Mouse (Mus musculus): ENCODE results near the gene Ak5.
"Not testable (repeated sequence)": the region's sequence is repeated elsewhere in the genome, so short reads cannot be mapped to it uniquely, and the experiment has no call there.

The Ak5 gene

DNA sequence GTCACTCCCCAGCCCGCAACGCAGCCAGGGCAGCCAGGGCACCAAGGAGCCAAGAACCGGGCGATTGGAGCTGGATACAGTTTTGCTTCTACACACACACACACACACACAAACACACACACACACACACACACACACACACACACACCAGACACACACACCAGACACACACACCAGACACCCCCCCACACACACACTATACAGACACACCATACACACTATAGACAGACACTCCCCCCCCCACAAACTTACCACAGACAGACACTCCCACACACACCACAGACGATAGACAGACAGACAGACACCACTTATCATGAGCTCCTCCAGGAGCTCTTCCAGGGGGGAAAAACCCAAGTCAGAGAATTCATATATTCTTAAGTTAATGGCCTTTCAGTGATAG lies at the start of gene Ak5:
TSS of gene Ak5 (minus strand) at position 122 of the 400 bp plus-strand sequence.
- no peak for DNase-seq

DNA sequence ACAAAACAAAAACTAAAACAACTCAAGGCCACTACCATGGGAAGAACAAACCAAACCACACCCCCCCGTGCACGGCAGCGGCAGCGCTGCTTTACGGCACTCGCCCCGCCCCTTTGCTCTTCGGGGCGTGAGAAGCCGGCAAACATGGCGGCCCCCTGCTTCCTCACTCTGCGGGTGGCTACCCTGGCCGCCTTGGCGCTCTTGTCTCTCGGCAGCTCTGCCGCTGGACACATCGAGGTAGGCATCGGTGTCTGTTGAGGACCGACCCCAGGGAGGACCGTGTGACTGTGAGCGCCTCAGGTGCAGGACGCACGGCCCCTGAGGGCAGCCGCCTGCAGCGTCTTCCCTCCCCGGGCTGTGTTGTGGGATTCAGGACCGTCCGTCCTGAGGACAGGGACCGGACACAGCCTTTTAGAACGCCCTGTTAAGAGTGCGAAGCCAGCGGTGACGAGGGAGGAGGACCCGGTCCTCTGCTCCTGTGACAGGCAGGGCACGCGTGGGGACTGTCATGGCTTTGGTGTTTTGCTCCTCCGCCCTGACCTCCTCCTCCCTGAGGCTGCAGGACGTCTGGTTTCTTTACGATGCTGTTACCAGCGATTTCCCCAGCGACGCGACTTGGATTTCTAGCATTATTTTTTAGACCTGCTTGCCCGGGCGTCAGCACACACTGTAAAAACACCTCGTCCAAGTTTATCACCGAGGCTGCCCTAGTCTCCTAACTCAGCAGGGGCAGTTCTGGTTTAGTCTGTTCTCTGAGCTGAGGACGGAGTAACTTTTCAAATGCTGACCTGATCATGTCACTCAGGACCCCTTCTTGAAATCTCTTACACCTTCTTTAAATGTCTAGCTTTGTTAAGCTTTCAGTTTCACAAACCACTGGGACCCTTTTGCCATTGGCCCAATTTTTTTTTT lies 46.1 kb upstream of the Ak5 start, which contains the start of gene Pigk:
TSS of gene Pigk (plus strand) at position 110 of the 912 bp plus-strand sequence.
- peak; percentile 90 for DNase-seq

DNA sequence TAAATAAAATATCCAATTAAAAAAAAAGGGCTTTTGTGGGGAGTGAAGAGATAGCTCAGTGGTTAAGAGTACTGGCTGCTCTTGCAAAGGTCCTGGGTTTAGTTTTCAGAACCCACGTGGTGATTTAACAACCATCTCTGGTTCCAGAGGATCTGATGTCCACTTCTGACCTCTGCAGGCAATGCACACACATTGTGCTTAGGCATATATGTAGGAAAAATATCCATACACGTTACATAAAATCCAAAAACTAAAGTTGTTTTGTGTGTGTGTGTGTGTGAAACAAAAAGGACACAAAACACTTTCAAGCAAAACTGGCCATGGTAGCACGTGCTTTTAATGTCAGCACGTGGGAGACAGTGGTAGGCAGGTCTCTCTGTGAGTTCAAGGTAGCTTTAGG lies 44.8 kb upstream of the Ak5 start:
- no peak for DNase-seq

DNA sequence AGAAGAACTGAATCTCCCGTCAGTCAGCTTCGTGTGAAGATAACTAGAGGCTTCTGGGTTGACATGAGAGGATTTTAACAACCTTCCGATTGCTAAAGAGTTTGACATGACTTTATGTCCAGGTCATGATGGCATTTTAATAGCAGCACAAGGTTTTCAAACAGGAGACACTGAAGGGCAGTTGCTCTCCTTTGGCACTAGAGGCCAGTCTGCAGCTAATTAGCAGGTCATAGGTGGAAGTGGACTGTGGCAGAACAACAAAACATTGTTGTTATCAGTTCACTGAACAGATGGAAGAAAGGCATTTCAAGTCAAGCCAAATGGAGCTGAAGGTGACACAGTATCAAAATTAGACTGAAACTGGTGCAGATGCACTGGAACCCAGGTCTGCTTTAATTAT lies 41.8 kb upstream of the Ak5 start:
- no peak for DNase-seq

DNA sequence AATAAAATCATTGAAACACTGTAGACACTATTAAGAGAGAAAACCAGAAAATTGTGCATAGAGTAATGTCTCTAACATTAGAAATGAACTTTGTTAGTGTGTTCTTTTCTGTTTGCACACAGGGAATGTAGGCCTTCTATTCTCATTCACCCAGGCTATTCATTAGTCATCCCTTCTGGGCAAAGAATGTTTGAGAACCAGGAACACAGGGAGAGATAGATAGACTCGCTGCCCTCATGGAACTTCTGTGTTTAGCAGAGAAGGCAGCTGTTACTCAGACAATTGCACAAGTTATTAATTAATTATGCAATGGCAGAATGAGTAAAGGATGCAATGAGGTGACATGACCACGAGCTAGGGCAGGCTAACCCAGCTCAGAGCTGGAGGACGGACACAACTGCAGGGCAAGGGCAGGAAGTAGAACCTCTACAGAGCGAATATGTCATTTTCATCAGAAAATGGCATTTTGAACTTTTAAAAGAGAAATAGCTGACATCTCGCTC lies 39.2 kb upstream of the Ak5 start:
- DNase-seq, result no peak

DNA sequence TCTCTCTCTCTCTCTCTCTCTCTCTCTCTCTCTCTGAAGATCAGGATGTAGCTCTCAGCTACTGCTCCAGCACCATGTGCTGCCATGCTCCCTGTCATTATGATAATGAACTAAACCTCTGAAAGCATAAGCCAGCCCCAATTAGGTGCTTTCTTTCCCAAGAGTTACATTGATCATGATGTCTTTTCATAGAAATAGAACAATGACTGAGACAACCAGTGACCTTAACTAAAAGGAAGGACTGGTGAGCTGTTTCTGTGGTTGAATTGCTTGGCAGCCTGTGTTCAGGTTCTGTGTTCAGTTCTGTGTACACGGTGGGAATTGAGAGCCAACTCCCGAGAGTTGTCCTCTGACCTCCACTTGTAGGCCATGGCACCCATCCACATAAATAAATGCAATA lies 38.7 kb upstream of the Ak5 start:
- DNase-seq, result no peak

DNA sequence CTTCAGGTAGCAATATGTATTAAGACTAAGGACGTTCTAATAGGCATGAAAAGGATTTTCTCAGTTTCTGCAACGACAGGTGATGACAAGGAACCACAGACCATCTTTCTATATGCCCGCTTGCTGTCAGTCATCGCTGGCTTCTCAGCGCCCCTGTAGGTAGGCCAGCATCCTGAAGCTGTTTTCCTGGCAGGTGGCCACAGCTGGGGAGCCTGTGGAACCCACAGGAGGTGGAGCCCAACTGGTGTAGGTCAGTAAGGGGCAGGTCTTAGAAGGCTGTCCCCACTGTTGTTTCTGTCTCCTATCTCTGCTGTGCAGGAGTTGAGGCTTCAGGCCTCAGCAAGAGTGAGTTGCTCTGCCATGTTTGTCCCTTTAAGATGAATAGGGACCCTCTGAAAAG lies 37.7 kb upstream of the Ak5 start:
- no peak for DNase-seq

DNA sequence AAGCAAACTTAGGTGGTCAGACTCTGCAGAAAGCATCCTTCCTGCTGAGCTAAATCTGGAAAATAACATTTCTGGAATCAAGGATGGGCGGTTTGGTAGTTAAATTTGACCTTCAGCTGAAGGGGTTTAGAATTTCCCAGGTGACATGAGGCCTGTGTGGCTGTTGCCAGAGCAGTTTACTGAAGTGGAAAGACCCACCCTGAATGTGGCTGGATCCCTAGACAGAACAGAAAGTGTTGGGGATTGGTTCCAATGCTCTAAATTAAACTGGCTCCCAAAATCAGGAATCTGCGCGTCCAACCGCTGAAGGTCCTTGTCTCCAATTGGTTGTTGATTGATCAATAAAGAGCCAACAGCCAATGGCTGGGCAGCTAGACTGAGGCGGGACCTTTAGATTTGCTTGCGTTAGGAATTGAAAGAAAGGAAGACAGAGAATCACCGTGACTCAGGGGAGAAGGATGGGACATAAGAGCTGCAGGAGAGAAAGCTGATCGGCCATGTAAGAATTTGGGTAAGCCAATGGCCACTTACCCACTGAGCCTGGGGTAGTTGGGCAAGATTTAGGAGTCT lies 34.2 kb upstream of the Ak5 start:
- DNase-seq, result no peak

DNA sequence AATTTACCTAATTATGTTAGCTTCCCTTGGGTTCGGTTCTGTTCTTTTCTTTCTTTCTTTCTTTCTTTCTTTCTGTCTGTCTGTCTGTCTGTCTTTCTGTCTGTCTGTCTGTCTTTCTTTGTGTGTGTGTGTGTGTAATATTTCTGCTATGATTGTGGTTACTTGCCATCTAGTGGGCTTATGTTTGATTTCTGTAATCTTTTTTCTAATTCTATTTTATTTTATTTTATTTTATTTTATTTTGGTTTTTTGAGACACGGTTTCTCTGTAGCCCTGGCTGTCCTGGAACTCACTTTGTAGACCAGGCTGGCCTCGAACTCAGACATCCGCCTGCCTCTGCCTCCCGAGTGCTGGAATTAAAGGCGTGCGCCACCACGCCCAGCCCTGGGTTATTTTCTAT lies 33.4 kb upstream of the Ak5 start:
- not testable (repeated sequence) for DNase-seq

DNA sequence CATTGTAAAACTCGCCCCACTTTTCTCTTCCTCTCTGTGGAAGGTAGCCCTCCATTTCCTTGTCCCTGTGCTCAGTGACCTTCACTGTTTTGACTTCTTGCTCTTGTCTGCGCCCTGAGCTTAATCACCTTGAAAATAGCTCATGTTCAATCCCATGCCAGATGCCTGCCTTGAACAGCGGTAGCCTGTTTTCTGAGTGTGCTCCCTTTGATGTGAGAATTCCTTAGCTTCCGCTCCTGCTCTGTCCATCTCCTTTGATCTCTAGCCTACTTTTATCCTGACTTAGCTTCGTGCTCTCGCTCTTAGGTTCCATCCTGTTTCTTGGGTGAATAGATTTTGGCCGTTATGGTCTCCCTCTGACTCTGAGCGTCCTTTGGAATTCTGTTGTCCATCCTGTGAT lies 31.1 kb upstream of the Ak5 start:
- no peak for DNase-seq

DNA sequence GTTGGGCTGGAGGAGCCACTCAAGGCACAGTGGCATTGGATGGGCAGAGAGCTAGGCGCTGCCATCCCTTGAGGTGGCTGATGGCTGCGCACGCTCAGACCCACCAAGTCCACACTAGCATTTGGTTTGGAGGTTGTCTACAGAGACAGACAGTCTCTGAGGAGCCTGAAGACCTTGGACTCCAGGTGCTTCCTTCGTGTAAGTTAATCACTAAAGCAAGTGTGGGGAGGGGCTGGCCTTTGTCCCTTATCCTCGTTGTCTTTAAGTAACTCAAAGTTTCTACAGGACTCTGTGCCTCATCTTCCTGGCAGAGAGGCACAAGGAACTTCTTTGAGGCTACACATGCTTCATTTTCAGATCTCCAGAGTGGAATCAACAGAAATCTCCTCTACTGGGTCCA lies 29.9 kb upstream of the Ak5 start:
- no peak for DNase-seq

DNA sequence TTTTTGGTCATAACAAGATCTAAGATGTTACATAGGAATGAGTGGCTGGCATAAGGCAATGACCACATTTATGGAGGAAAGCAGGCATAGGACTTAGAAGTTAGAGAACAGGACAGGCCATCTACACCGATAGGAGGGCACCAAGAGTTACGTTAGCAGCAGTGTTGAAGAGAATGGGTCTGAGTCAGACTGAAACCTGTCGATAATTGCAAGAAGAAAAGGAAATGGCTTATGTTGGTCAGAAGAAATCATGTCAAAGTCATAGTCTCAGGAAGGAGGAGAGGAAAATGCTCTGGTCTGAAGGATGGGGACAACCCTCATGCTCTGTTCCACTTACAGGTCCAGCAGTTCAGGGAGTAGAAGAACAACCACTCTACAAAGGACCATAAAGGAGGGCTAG lies 26.8 kb upstream of the Ak5 start:
- DNase-seq, result no peak

DNA sequence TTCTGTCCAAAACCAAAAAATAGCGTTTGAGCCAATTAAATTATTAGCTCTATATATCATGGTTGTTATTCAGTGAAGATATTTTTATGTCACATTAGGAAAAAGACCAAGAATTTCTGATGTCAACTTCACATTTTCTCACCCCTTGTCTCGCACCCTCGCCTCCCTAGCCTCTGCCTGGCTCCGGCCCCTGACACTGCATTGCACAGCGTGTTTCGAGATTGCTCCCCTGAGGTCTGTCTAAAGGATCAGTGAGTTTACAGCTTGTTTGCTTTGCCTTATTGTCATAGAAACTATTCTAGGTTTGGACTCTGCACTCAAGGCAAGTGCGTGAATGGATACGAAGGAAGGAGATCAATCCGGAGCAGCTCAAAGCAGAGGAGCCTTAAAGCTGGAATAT lies 20.9 kb upstream of the Ak5 start:
- DNase-seq, result no peak

DNA sequence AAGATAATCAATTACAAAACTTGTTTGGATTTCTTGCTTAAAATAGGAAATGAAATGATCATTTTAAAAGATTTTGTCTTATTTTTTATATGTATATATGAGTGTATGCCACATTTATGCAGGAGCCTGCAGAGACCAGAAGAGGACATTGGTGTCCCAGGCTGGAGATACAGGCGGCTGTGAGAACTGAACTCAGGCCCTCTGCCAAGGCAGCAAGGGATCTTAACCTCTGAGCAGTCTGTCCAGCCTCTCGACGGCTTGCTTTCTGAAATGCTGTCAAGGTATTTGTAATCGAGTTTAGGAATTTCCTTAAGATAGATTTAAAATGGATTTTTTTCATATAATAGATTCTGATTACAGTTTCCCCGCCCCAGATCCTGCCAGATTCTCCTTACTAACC lies 20.4 kb upstream of the Ak5 start:
- no peak for DNase-seq

DNA sequence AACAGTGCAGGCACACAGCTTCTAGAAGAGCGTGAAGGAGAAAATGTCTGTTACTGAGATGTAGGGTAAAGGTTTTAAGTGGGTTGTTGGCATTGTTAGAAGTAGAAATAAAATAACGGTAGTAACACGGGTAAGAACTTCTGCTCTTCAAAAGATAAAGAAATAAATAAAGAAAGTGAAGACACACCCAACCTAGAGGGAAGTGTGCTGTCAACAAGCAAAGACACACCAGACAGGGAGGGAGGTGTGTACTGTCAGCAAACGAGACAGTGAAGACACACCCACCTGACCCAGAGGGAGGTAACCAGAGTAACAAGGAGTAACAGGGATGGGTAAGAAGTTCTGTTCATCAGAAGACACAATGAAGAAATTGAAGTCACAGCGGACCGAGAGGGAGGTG lies 6.5 kb upstream of the Ak5 start:
- no peak for DNase-seq

DNA sequence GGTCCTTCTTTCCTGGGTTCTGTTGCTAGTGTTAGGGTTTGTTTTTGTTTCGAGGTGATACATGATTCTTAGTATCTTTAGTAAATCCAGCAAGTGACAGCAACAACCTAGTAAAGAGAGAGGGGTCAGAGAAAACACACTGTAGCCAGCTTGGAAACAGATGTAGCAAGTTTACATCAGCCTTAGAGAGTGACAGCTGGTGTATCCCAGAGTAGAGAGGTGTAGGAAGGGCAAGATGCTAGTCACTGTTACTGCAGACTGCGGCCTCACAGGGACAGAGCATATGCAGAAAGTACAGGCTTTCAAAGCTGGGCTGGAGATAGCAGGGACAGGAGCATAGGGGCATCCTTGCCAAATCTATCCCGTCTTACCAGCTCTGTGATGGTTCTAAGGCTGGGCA lies 1.6 kb upstream of the Ak5 start:
- DNase-seq, result no peak

DNA sequence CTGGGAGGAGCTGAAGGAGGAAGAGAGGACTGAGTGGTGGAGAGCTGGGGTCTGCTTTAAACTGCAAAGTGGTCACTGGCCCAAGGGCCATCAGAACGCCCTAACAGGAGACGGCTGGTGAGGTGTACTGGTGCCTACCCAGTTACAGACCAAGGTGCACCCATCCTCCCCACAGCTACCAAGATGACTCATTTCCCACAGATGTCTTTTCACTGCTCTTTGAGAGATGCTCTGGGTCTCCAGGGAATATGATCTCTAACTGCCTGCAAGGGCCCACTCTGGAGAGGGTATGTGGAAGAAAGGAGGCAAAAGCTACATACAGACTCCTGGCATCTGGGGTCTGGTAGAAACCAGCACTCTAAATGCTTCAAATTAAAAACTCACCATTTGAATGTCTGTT lies 633 bp upstream of the Ak5 start:
- DNase-seq, result no peak

DNA sequence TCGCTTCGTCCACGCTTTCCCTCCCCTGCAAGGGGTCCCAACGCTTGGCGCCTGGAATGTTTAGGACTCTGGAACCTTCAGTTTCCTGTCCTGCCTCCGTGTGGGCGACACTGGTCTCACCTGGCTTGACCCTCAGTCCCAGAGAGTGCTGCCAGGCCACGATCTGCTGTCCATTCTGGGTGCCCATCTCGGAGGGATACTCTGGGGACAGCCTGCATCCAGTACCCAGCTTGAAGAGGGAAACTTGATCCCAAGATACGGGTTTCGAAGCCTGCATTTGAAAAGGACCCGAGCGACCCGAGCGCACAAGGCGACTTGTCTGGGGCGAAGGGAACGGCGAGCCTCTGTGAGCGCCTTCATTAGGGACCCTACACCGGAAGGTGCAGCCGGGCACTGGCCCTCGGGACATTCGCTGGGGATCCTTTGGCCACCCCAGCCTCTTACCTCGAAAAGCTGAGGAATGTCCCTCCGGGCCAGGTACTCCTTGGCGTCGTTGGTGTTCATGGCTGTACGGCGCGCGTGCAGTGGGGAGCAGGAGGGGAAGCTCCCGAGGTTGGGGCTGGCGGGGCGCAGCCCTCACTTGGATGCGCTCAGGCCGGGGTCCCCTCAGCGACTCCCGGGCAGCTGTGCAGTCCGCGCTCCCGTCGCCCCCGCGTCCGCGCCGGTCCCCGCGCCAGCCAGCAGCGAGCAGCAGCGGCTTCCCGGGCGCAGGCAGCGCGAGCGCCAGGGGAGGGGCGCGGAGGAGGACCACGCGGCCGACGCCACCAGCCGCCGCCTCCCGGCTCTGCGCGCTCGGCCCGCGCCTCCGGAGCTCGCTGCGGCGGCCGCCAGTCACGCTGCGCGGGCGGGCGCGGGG lies 576 bp downstream of the Ak5 start:
- DNase-seq, result peak; percentile 18

DNA sequence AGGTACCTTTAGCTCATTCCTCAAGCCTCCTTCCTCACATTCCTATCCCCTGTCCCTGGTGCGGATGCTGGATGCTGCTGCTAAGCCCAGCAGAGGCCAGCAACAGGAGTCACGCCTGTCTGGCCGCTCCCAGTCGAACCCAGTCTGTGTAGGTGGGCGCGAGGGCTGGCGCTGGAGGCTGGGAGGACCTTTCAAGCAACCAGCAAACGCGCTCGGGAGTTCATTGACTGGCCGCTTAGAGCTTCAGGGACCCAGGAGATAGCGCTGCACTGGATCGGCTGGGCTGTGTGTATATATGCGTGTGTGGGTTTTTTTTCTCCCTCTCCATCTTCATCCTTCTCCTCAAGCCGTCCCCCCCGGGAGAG lies 1.2 kb downstream of the Ak5 start:
- DNase-seq, result no peak

DNA sequence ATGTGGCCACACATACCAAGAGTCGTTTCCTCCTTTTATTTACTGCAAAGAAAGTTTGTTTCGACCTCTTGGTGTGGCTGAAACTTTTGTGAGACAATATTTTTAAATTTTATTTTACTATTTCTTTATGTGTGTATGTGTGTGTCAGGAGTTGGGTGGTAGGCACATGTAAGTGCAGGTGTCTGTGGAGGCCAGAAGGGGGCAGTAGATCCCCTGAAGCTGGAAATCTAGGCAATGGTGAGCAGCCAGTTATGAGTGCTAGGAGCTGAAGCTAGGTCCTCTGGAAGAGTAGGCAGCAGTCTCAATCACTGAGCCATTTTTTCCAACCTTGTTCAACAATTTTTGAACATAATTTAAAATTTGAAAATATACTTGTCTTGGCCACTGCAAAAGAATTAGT lies 9.6 kb downstream of the Ak5 start:
- DNase-seq, result no peak

DNA sequence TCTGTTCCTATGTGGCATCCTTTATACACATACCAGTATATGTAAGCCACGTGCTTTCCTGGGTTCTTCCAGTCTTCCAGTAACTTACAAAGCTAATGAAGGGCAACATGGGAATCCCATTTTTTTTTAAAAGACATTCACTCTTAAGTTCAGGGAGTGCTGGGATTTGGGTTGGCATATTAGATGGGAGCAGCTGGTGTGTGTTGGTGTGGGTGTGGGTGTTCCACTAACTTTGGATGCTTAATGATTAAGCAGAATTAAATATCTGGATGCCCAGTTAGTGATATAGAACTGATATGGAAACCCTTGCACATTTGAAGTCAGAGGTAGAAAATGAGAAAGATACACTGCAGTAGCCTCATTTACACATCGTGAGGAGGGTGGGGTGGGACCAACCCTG lies 16.2 kb downstream of the Ak5 start:
- no peak for DNase-seq

DNA sequence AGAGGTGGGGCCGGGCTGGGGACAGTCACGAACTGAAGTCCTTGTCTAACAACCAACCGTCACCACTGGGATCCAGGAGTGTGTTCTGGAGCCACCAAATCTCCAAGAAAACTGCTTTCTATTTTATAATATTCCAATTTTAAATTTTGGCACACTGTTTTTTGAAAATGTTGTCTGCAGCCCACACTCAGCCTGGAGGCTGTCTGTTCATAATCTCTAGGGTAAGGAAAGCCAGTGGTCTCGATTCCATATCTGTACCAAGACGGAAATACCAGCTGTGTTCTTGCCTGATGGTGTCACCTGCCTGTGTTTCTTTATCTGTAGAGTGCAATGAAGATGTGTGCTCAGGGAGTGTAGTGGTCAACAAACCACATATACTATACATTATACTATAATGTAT lies 23.6 kb downstream of the Ak5 start:
- no peak for DNase-seq

DNA sequence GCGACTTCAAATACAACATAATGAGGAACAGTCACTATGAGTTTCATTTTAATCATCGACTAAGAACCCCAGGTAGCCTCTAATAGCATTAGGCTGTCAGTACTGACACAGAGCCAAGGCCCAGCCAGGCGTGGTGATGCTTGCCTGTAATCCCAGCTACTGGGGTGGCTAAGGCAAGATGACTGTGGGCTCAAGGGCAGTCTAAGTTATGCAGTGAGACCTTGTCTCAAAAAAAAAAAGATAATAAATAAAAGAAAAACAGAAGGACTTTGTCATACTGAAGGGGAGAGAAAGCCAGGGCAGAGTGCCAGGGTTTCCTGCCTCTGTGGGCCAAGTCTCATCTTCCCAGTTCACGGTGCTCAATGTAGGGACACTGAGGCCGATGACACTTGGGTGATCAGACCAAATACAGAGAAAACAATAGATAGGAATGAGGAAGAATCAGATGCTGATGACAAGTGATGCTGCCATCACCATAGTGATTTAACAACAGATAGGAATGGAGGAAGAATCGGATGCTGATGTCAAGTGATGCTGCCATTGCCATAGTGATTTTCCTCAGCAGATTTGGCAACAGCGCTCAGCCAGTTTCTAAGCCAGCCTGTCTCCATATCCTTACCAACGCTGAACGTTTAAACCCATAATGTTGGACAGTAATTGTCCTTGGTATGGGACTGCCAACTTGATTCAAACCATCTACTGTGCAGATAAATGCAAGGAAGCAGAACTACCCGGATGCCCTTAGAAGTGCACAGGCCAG lies 42.9 kb downstream of the Ak5 start:
- no peak for DNase-seq
